Mouse (Mus musculus): ENCODE data around the gene Kcnk10. TPM values are rescaled to one million over a fixed set of nuclear protein-coding genes. Genes with fewer than 3 reads are reported as not detected.

Kcnk10 gene
- polyA plus RNA-seq, 1 experiment from 2014 or later = 1.7 TPM

DNA sequence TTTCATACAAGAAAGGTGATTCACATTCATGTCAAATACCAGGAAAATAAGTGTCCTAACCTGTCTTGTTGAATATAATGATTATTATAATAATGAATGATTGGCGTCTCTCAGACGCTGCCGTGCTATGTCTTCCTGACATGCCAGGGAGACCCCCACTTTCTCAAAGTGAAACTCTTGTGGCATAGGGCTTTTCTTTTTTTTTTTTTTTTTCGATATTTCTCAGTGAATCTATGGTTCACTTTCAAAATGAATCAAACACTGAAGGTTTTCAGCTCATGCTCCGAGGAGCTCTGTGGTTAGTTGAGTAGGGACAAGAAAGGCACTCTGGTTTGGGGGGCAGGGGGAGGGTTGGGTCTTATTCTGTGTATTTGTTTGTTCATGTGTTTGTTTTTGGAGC lies 22.8 kb upstream of the Kcnk10 start:
- no peak for ATAC-seq (ENCODE audit: insufficient number of reproducible peaks, low FRiP score, low TSS enrichment, low read depth)
- no peak overlapping the region for H3K4me2 ChIP-seq (replicated peaks)
- no peak overlapping the region for H3K27ac ChIP-seq (replicated peaks)
- H3K9ac ChIP-seq = no peak overlapping the region
- no peaks in the 10 kb centered on the region for H3K9me3 ChIP-seq (replicated peaks)
- 79% methylated on average over 5 of the region's 5 CpGs for WGBS
- H3K4me3 ChIP-seq (replicated peaks) = no peak overlapping the region
- no peaks in the 10 kb centered on the region for H3K27me3 ChIP-seq
- no peaks in the 10 kb centered on the region for H3K4me1 ChIP-seq
- H3K36me3 ChIP-seq = no peaks in the 10 kb centered on the region

DNA sequence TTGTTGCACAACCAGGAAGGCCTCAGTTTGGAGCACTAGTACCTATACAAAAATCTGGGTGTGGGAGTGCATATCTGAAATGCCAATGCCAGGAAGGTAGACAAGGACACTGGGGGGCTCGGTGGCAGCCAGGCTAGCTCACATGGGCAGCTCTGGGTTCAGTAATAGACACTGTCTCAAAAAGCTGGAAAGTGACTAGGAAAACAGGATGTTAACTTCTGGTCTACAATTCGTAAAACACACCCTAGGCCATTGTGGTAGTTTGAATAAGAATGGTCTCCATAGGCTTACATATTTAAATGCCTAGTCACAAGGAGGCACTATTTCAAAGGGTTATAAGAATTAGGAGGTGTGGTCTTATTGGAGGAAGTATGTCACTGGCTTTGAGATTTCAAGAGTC lies 12.9 kb upstream of the Kcnk10 start:
- H3K27me3 ChIP-seq = no peaks in the 10 kb centered on the region
- no peak overlapping the region for H3K27ac ChIP-seq (replicated peaks)
- H3K36me3 ChIP-seq = no peaks in the 10 kb centered on the region
- H3K4me1 ChIP-seq = no peaks in the 10 kb centered on the region
- H3K4me3 ChIP-seq (replicated peaks) = no peak overlapping the region
- no peaks in the 10 kb centered on the region for H3K9me3 ChIP-seq (replicated peaks)
- H3K4me2 ChIP-seq (replicated peaks) = no peak overlapping the region
- 82% methylated on average over 2 of the region's 2 CpGs for WGBS
- H3K9ac ChIP-seq = no peak overlapping the region
- ATAC-seq (ENCODE audit: insufficient number of reproducible peaks, low FRiP score, low TSS enrichment, low read depth) = no peak

DNA sequence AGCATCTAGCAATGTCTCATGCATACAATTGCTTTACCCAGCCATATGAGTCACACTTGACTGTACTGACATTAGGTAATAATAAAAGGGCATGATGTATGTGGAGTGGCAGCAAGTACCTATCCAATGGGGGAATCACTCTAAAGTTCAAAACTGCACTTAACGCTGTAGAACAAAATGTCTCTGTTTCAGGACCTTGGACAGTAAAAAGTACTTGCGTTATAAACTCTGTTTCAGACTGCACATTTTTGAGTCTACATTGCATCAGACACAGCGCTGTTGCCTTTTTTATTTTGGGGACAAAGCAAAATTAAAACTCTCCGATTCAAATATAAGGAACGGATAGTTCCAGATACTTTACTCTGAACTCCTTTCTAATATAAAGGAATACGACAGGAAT lies 10.5 kb upstream of the Kcnk10 start:
- no peak for ATAC-seq (ENCODE audit: insufficient number of reproducible peaks, low FRiP score, low TSS enrichment, low read depth)
- Histone ChIP-seq H3K4me2 (replicated peaks) (no peak overlapping the region), H3K27me3 (no peaks in the 10 kb centered on the region), H3K4me1 (no peaks in the 10 kb centered on the region), H3K9me3 (replicated peaks) (no peaks in the 10 kb centered on the region), H3K4me3 (replicated peaks) (no peak overlapping the region), H3K36me3 (no peaks in the 10 kb centered on the region), H3K27ac (replicated peaks) (no peak overlapping the region), H3K9ac (no peak overlapping the region)
- WGBS = 47% methylated on average over 6 of the region's 6 CpGs

DNA sequence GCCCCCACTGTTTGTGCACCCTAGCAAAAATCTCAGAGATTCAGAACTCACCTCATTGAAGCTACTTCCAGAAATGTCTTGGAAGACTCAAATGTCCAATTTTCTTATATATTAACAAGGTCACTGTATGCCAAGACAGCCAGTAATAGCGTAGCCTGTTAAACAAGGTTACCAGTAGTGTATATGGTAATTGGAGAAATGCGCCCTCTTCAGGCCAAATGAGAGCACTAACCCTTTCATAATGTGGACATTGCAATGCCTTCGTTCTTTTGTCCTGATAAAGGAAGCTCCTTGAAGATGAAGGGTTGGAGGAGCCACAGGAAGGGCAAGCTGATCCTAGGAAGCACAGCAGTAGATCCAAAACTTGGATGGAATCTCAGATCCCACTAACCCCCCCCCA lies 7.2 kb upstream of the Kcnk10 start:
- H3K9ac ChIP-seq = no peak overlapping the region
- ATAC-seq (ENCODE audit: insufficient number of reproducible peaks, low FRiP score, low TSS enrichment, low read depth) = no peak
- H3K27me3 ChIP-seq = no peaks in the 10 kb centered on the region
- H3K27ac ChIP-seq (replicated peaks) = no peak overlapping the region
- no peak overlapping the region for H3K4me3 ChIP-seq (replicated peaks)
- no peaks in the 10 kb centered on the region for H3K36me3 ChIP-seq
- H3K9me3 ChIP-seq (replicated peaks) = no peaks in the 10 kb centered on the region
- no peaks in the 10 kb centered on the region for H3K4me1 ChIP-seq
- 41% methylated on average over 3 of the region's 3 CpGs for WGBS
- H3K4me2 ChIP-seq (replicated peaks) = no peak overlapping the region

DNA sequence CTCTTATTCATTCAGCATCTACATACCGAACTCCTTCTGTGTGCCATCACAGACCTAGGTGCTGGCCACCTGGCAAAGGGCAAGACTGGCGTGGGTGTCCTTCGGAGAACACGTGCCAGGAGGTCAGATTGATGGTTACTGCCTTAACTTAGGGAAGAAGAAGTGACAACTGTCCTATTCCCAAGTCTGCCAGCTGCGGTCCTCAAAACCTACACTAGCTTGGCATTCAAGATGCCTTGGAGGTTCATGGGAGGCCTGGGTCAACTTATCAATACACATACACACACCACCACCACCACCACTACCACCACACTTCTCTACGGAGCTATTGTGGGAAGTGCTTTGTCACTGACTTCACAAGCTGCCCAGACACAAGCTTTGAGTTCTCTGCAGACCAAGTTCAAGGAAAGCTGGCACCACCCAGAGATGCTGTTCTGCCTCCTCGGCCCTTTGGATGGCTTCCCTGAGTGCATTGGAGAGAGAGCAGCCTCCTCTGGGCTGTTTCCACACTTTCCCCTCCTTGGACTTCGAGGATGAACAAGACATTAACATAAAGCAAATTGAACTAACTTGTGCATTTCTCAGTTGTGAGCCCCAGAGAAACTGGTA lies 2.1 kb downstream of the Kcnk10 start:
- Histone ChIP-seq H3K36me3 (no peaks in the 10 kb centered on the region), H3K27me3 (peaks cover 73% of the 10 kb centered on the region), H3K9ac (no peak overlapping the region), H3K27ac (replicated peaks) (no peak overlapping the region), H3K4me1 (peaks cover 23% of the 10 kb centered on the region), H3K9me3 (replicated peaks) (no peaks in the 10 kb centered on the region), H3K4me2 (replicated peaks) (no peak overlapping the region), H3K4me3 (replicated peaks) (no peak overlapping the region)
- 67% methylated on average over 8 of the region's 8 CpGs for WGBS
- ATAC-seq (ENCODE audit: insufficient number of reproducible peaks, low FRiP score, low TSS enrichment, low read depth) = no peak

DNA sequence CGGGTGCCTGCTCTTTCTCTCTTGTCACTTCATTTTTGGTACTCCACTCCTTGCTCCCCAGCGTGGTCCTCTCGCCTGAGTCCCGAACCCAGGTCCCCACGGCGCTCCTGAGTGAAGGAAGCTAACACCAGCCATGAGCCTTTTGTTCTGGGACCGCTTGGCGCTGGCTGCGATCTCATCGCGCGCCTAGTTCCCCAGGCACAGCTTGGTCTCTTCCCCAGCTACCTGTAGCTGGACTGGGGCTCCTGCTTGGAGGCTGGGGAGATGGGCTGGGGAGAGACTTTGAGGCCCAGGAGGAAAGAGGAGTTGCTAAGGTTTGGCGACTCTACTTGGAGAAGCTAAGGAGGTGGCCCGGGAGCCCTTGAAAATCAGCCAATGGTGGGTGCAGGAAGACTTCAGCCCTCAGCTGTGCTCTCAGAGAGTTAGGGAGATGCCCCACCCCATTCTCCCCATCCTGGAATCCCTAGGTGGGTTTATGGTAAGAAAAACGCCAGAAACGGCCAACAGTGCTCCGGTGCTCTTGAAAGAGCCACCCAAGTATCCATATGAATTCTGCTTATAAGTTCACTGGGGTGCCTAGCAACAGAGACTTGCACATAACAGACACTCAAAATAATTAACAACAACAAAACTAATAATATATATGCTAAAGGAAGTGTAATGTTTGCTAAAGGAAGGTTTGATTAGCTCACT lies 2.8 kb downstream of the Kcnk10 start:
- H3K9ac ChIP-seq = 0 out of 2 replicates have a peak overlapping the region, but pooled peaks have one; percentile 44
- H3K4me3 ChIP-seq (replicated peaks) = peak overlapping the region; percentile 56
- WGBS = 9% methylated on average over 17 of the region's 17 CpGs
- peaks cover 80% of the 10 kb centered on the region for H3K27me3 ChIP-seq
- no peak overlapping the region for H3K27ac ChIP-seq (replicated peaks)
- H3K9me3 ChIP-seq (replicated peaks) = no peaks in the 10 kb centered on the region
- peak overlapping the region; percentile 99 for H3K4me2 ChIP-seq (replicated peaks)
- peaks cover 23% of the 10 kb centered on the region for H3K4me1 ChIP-seq
- H3K36me3 ChIP-seq = no peaks in the 10 kb centered on the region
- no peak; the same call in 1 of the 2 replicates for ATAC-seq (ENCODE audit: insufficient number of reproducible peaks, low FRiP score, low TSS enrichment, low read depth)

DNA sequence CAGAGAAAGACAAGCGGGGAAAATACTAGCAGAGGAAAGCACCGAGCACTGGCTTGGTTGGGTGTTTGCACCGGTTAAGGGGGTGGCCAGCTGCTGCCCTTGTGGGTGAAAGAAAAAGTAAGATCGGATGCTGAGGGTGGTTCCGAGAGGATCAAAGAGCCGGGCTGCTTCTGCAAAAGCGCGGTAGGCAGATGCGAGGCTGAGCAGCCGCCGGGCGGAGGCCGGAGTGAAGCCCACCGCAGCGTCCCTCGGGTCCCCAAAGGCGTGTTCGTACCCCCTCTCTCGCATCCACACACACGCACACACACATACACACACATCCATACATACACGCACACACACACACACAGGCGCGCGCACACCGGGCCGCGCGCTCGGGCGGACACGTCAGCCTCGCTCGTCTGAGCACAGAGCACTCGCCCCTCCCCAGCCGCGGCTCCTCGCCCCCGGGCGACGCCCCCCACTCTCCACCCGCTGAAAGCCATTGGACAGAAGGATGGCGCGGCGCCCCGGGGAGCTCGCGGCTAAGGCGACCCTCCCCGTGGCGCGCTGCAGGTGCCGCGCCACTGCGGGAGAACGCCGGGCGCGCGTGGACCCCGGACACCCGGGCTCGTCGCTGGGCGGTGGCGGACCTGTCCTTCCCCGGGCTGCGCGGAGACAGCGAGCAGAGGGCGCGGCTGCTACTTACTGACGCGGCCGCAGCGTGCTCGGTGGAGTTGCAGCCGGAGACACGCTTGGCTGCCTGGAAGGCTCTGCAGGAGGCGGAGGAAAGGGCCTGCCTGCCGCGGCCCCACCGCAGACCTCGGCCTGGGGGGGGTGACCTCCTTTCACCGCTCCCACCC lies 3.5 kb downstream of the Kcnk10 start:
- peak overlapping the region; percentile 56 for H3K4me3 ChIP-seq (replicated peaks)
- H3K36me3 ChIP-seq = no peaks in the 10 kb centered on the region
- ATAC-seq (ENCODE audit: insufficient number of reproducible peaks, low FRiP score, low TSS enrichment, low read depth) = peak; percentile 66
- H3K4me1 ChIP-seq = peaks cover 23% of the 10 kb centered on the region
- no peak overlapping the region for H3K27ac ChIP-seq (replicated peaks)
- under 1% methylated on average over 81 of the region's 84 CpGs for WGBS
- peak overlapping the region; percentile 99 for H3K4me2 ChIP-seq (replicated peaks)
- H3K9ac ChIP-seq = peak overlapping the region; percentile 44
- H3K9me3 ChIP-seq (replicated peaks) = no peaks in the 10 kb centered on the region
- peaks cover 82% of the 10 kb centered on the region for H3K27me3 ChIP-seq

DNA sequence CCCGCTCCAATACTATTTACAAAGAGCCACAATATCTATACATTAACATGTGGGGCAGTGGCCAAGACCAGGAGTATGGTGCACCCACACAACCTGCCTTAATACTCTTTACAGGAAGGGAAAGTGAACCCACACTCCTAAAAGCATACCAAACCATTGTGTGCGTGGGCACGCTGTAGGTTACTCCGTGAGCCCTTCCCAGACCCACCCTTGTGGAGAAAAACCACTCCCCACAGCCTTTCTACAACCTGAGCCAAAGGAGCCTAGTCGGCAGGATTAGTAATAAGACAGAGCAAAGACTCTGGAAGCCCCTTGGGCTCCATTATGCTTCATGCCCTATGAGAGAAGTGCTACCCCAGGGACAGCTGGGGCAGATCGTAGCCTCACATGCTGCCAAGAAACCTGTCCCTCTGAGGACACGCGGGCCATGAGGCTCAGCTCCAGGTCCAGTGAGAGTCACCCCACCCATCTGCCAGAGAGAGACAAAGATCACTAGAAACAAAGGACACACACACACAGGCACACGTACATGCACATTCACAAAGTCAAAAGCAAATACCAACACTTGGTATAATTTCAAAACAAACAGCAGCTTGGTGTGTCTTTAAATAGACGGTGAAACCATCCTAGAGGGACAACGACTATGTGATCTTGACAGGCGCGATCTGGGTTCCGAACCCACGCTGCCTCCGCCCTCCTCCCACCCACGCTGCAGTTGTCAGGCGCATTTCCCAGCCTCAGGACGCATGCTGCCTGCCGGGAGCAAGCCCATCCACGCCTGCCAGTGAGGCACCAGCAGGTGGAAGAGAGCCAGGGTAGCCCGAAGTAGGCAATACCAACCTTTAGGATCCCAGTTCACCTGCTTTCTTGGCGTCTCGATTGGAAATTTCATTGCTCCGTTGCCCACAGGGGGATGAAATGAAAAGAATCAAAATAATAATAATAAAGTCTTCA lies 4.5 kb downstream of the Kcnk10 start:
- H3K4me1 ChIP-seq = peaks cover 23% of the 10 kb centered on the region
- H3K27ac ChIP-seq (replicated peaks) = no peak overlapping the region
- 15% methylated on average over 25 of the region's 25 CpGs for WGBS
- peak overlapping the region; percentile 99 for H3K4me2 ChIP-seq (replicated peaks)
- no peaks in the 10 kb centered on the region for H3K36me3 ChIP-seq
- no peaks in the 10 kb centered on the region for H3K9me3 ChIP-seq (replicated peaks)
- no peak overlapping the region for H3K9ac ChIP-seq
- ATAC-seq (ENCODE audit: insufficient number of reproducible peaks, low FRiP score, low TSS enrichment, low read depth) = peak; percentile 68; the same call in 1 of the 2 replicates
- peak overlapping the region; percentile 56 for H3K4me3 ChIP-seq (replicated peaks)
- peaks cover 79% of the 10 kb centered on the region for H3K27me3 ChIP-seq

DNA sequence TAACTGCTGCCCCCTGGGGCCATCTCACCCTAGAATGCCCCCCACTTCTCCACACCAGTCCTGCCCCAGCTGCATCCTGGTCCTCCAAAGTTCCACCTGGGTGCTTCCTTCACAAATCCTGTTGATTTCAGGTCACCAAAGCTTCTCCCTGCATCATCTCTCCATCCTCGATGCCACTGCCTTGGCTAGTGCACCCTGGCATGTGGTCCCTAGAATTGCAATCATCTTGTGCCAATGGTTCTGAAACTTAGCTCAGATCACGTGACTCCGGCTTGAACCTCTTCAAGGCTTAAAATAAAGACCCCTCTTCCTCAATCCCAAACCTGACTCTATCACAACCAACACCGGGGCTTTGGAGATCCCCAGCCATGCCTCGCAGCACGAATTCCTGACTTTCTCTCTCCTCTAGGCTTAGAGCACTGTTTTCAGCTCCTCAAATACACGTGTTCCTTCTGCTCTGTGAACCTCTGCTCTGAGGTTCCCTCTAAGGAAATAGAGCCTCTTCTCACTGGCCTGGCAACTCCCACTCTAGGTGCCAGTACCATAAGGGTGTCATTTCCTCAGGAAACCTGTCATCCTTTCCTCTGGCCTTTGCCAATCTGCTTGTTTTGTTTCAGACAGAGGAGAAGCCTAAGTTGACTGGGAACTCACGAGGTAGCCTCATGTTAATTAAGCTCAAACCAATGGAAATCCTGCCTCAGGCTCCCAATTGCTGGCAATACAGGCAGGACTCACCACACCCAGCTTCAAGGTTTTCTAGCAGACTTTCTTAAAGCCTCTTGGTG lies 6.0 kb downstream of the Kcnk10 start:
- Histone ChIP-seq H3K27me3 (peaks cover 65% of the 10 kb centered on the region), H3K4me3 (replicated peaks) (no peak overlapping the region)
- 38% methylated on average over 8 of the region's 8 CpGs for WGBS

DNA sequence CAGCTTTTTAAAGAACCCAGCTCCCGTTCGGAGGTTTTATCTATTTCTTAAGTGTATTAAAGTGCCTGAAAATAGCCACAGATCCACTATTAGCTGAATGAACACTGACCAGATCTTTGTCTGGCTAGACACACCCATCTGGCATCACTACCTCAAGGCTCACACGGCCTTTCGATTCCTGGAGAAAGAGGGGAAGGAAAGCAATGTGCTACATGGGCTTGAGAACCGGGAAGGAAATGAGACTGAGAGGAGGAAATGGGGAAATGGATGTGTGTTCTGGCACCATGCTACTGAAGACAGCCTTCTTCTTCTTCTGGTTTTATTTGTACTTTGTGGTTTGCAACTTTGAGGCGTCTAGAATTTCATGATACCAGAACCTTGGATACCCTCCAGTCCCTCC lies 8.7 kb downstream of the Kcnk10 start:
- Histone ChIP-seq H3K36me3 (no peaks in the 10 kb centered on the region), H3K27me3 (peaks cover 38% of the 10 kb centered on the region), H3K9me3 (replicated peaks) (no peaks in the 10 kb centered on the region), H3K4me2 (replicated peaks) (no peak overlapping the region), H3K4me3 (replicated peaks) (no peak overlapping the region), H3K4me1 (peaks cover 7% of the 10 kb centered on the region; the same call in 1 of the 2 replicates), H3K27ac (replicated peaks) (no peak overlapping the region), H3K9ac (no peak overlapping the region)
- WGBS = 72% methylated on average over 6 of the region's 6 CpGs
- ATAC-seq (ENCODE audit: insufficient number of reproducible peaks, low FRiP score, low TSS enrichment, low read depth) = no peak

More for the DNA sequence above, 6.0 kb downstream of the Kcnk10 start:
- no peak overlapping the region for H3K27ac ChIP-seq (replicated peaks)
- H3K9ac ChIP-seq = no peak overlapping the region
- H3K36me3 ChIP-seq = no peaks in the 10 kb centered on the region
- H3K9me3 ChIP-seq (replicated peaks) = no peaks in the 10 kb centered on the region
- H3K4me1 ChIP-seq = peaks cover 16% of the 10 kb centered on the region; the same call in 1 of the 2 replicates
- ATAC-seq (ENCODE audit: insufficient number of reproducible peaks, low FRiP score, low TSS enrichment, low read depth) = no peak
- H3K4me2 ChIP-seq (replicated peaks) = no peak overlapping the region

Measured in embryonic facial prominence, embryonic 15.5 days (tissue).